Mouse (Mus musculus) G1E (cell line): Measurements from ENCODE around the gene Crocc. TPM values are rescaled to one million over a fixed set of nuclear protein-coding genes. Genes with fewer than 3 reads are reported as not detected.

Experiments
- ATAC-seq: 2 replicates; pipeline ENCODE4 v1.8.0; 2016; ENCODE audit warnings: mild to moderate bottlenecking; ENCODE audit not compliant: insufficient number of reproducible peaks, poor library complexity, low FRiP score, severe bottlenecking; ENCODE audit errors: extremely low read depth
- DNase-seq: peaks from one replicate; pipeline ENCODE4 v3.0.0; 2012; ENCODE audit warnings: low spot score
- H3K27me3 ChIP-seq: 2 replicates; pipeline ENCODE4 v1.6.1; 2012; ENCODE audit warnings: mild to moderate bottlenecking, low read length, inconsistent platforms; ENCODE audit not compliant: insufficient read depth
- H3K36me3 ChIP-seq: replicated peaks from 2 replicates; pipeline ENCODE3; 2012; ENCODE audit warnings: mild to moderate bottlenecking, inconsistent platforms
- H3K4me1 ChIP-seq: 2 replicates; pipeline ENCODE4 v1.6.1; 2012; ENCODE audit warnings: low read depth, low read length, inconsistent platforms, mixed read lengths; ENCODE audit not compliant: insufficient read depth
- H3K4me3 ChIP-seq: 2 replicates; pipeline ENCODE4 v1.5.1; 2012; ENCODE audit warnings: low read depth, mild to moderate bottlenecking, inconsistent platforms, low read length, moderate library complexity, mixed read lengths
- H3K9me3 ChIP-seq: replicated peaks from 2 replicates; pipeline ENCODE4 v1.6.1; 2012; ENCODE audit warnings: inconsistent platforms
- CTCF ChIP-seq: IDR thresholded peaks from 2 replicates; pipeline ENCODE4 v1.5.1; 2012; ENCODE audit warnings: low read depth, low read length, inconsistent platforms, mixed read lengths
- GATA1 ChIP-seq: IDR thresholded peaks from 2 replicates; pipeline ENCODE4 v1.6.1; 2012; ENCODE audit warnings: borderline replicate concordance, low read length, inconsistent platforms, mixed read lengths
- GATA2 ChIP-seq: IDR thresholded peaks from 2 replicates; pipeline ENCODE4 v1.6.1; 2012; ENCODE audit warnings: low read depth, low read length, inconsistent platforms, borderline replicate concordance
- POLR2AphosphoS5 ChIP-seq: IDR thresholded peaks from 2 replicates; pipeline ENCODE4 v1.6.1; 2012; ENCODE audit warnings: low read depth, low read length, inconsistent platforms; ENCODE audit not compliant: insufficient replicate concordance
- TAL1 ChIP-seq: conservative IDR thresholded peaks from 2 replicates; pipeline ENCODE4 v1.6.1; 2012; ENCODE audit warnings: low read depth, low read length, inconsistent platforms, mixed read lengths
- polyA plus RNA-seq: library from polyadenylated mRNA; stranded (reverse); fragments of >175 nt; gene quantifications from 2 replicates; pipeline ENCODE4 v1.2.3, GENCODE M21; 2012
- total RNA-seq, 2 experiments: library from RNA; stranded (forward) in 1 of 2; stranded (reverse) in 1 of 2; fragments of 200-1000 nt in 1 of 2; fragments of >200 nt in 1 of 2; fragmentation: Nextera tagmentation in 1 of 2; gene quantifications; 2 replicates each; pipeline ENCODE4 v1.2.3; 2014 to 2017

Gene Crocc
- 1.7 and 3.4 TPM in 2 replicates for total RNA-seq (2014; fragmentation: Nextera tagmentation)
- 3.0 and 3.4 TPM in 2 replicates for total RNA-seq (2017)
- polyA plus RNA-seq = 5.3 and 7.1 TPM in 2 replicates

- H3K9me3 ChIP-seq = no peaks in the 10 kb centered on the region
- H3K4me3 ChIP-seq = peak within 1 kb of the TSS; percentile 75
- H3K27me3 ChIP-seq = no peaks in the 10 kb centered on the region
- peaks cover 17% of the 10 kb centered on the region for H3K4me1 ChIP-seq
- H3K36me3 ChIP-seq = peaks cover 17% of the 10 kb centered on the region
- peak; percentile 92 for DNase-seq
- peak; percentile 91 for ATAC-seq
- TF ChIP-seq TAL1 (no peak), CTCF (peak; percentile 37; the same call in 1 of the 2 replicates)
Measured at GRCm38 (mm10) chr4:141060426-141061301, at the start of gene Crocc. TSS of gene Crocc (minus strand) at chr4:141060550.

- Histone ChIP-seq H3K36me3 (peaks cover 32% of the 10 kb centered on the region), H3K9me3 (peaks cover 7% of the 10 kb centered on the region), H3K4me1 (peaks cover 1% of the 10 kb centered on the region; the same call in 1 of the 2 replicates), H3K4me3 (no peak overlapping the region), H3K27me3 (peaks cover 27% of the 10 kb centered on the region)
- TF ChIP-seq CTCF (no peak), GATA1 (no peak), TAL1 (no peak), POLR2AphosphoS5 (no peak), GATA2 (no peak)
- DNase-seq (no peak), ATAC-seq (no peak)
Measured at GRCm38 (mm10) chr4:141108196-141108732, 47.9 kb upstream of the Crocc start.

GRCm38 (mm10) chr4:141106526-141107183, 46.3 kb upstream of the Crocc start:
- ATAC-seq (no peak), DNase-seq (no peak)
- peaks cover 9% of the 10 kb centered on the region for H3K9me3 ChIP-seq
- no peaks in the 10 kb centered on the region for H3K4me1 ChIP-seq
- TF ChIP-seq CTCF (no peak), TAL1 (no peak), POLR2AphosphoS5 (no peak), GATA1 (no peak), GATA2 (no peak)
- H3K27me3 ChIP-seq = peaks cover 35% of the 10 kb centered on the region
- H3K36me3 ChIP-seq = peaks cover 16% of the 10 kb centered on the region
- H3K4me3 ChIP-seq = no peak overlapping the region

DNA sequence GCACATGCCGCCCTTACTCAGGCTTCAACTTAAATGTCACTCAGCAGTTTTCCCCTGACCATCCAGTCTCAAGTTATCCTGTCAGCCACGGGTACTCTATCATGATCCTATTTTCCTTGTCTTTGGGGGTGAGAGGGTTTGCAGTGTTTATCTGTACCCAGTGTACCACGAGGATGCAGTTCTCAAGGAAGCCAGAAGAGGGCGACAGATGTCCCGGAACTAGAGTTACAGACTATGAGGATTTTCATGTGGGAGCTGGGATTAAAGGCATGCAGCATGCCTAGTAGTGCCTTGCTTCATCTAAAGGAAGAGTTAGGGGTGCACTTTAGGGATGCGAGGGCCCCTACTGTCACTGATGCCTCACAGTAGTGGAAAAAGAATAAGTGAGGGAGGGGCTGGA, 41.5 kb upstream of the Crocc start:
- peaks cover 7% of the 10 kb centered on the region; the same call in 1 of the 2 replicates for H3K4me1 ChIP-seq
- TF ChIP-seq CTCF = peak; percentile 69; the same call in 1 of the 2 replicates
- no peak for TF ChIP-seq GATA1
- H3K9me3 ChIP-seq = 0 out of 2 replicates have a peak, but pooled peaks cover 1% of the 10 kb centered on the region
- no peaks in the 10 kb centered on the region for H3K36me3 ChIP-seq
- DNase-seq (no peak), ATAC-seq (no peak)
- H3K27me3 ChIP-seq = peaks cover 30% of the 10 kb centered on the region
- no peak overlapping the region for H3K4me3 ChIP-seq

- H3K36me3 ChIP-seq = no peaks in the 10 kb centered on the region
- H3K4me3 ChIP-seq = no peak overlapping the region
- TF ChIP-seq GATA2 = no peak
- no peak for TF ChIP-seq CTCF
- TF ChIP-seq GATA1 = no peak
- no peak for TF ChIP-seq POLR2AphosphoS5
- no peak for TF ChIP-seq TAL1
- no peak for ATAC-seq
- H3K4me1 ChIP-seq = peaks cover 7% of the 10 kb centered on the region; the same call in 1 of the 2 replicates
- peaks cover 30% of the 10 kb centered on the region for H3K27me3 ChIP-seq
- 0 out of 2 replicates have a peak, but pooled peaks cover 1% of the 10 kb centered on the region for H3K9me3 ChIP-seq
- DNase-seq = no peak
Measured at GRCm38 (mm10) chr4:141101291-141101690, 40.9 kb upstream of the Crocc start.

GRCm38 (mm10) chr4:141099956-141100355, 39.6 kb upstream of the Crocc start:
- Histone ChIP-seq H3K4me3 (no peak overlapping the region), H3K27me3 (peaks cover 31% of the 10 kb centered on the region), H3K36me3 (no peaks in the 10 kb centered on the region), H3K9me3 (0 out of 2 replicates have a peak, but pooled peaks cover 1% of the 10 kb centered on the region), H3K4me1 (peaks cover 7% of the 10 kb centered on the region; the same call in 1 of the 2 replicates)
- ATAC-seq (no peak), DNase-seq (no peak)
- TF ChIP-seq POLR2AphosphoS5 (no peak), GATA1 (no peak), CTCF (no peak), TAL1 (no peak), GATA2 (no peak)
